Mouse (Mus musculus) layer of hippocampus, postnatal 25 days (tissue): ENCODE data around the gene Pla2g2d. TPM values are rescaled to one million over a fixed set of nuclear protein-coding genes. Genes with fewer than 3 reads are reported as not detected.

Source experiments
- DNase-seq, 2 experiments: peaks; one replicate each; pipeline ENCODE4 v3.0.0; 2022; ENCODE audit warnings: mixed read lengths in 2 of 2, low spot score in 1 of 2; ENCODE audit errors: extremely low spot score in 1 of 2
- total RNA-seq, 2 experiments: library from RNA; stranded (reverse); gene quantifications; 2 replicates each; pipeline ENCODE4 v1.2.3; 2021

The Pla2g2d gene
- total RNA-seq: under 1 TPM; 0.28 to 0.54 TPM

- DNase-seq: no peak
Measured at GRCm38 (mm10) chr4:138775435-138775834, at the start of gene Pla2g2d. Gene Pla2g2d (plus strand): TSS chr4:138775735.

DNA sequence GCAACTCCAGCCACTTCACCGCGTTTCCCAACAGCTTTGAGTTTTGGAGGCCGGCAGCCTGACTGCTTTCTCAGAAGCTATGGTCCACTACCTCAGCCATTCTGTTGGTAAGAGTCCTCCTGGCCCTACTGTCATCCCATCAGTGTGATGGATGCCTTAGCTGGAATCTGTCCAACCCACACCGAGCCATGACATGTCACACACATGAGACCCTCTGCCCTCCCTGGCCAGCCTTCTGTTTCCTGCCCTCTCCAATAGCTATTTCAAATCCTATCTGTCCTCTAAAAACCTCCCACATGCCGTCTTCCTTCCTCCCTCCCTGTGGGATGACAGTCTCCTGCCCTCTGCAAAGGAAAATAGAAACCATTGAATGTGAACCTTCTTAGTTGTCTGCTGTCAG, 49.8 kb upstream of the Pla2g2d start:
- DNase-seq: no peak

GRCm38 (mm10) chr4:138729018-138729703, 46.4 kb upstream of the Pla2g2d start:
- no peak for DNase-seq

GRCm38 (mm10) chr4:138734105-138734504, 41.4 kb upstream of the Pla2g2d start:
- no peak for DNase-seq

DNA sequence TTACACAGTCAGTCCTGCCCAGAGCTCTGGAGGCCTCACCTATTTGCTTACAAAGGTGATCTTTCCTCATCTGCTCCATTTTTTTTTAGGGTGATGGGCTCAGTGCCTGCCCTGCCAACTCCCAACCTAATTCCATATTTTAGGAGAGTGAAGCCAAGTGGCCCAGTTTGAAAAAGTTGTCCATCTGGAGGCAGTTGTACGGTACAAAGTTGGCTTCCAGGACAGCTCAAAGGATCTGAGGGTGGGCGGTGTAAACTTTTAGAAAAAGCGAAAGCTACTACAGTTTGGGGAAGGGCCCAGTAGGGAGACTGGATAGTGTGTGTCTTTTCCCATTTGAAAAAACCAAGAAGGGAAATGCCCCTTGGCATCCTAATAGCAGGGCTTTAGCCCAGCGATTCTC, 40.7 kb upstream of the Pla2g2d start:
- no peak for DNase-seq

DNA sequence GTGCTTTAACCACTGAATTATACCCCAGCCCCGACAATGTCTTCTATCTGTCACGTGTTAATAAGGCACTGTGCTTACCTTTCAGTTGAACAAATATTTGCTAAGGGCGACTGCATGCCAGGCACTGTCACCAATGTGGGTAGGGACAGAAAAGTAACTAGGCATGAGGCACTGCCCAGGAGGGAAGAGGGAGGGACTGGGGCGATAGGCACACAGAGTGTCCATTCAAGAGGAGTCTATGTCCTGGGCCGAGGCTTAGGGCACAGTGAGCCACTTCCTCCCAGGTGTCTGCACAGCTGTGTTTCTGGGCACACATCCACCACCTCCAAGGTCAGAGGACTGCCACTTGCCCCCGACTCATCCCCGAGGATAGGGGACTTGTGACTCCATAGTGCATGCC, 38.5 kb upstream of the Pla2g2d start, which contains the start of gene Ubxn10:
Gene Ubxn10, minus strand, starts transcription at position 137 of the 400 bp plus-strand sequence.
- DNase-seq: no peak

GRCm38 (mm10) chr4:138739136-138739851, 36.2 kb upstream of the Pla2g2d start:
- DNase-seq: no peak

- no peak for DNase-seq
Measured at GRCm38 (mm10) chr4:138745884-138746283, 29.7 kb upstream of the Pla2g2d start.

DNA sequence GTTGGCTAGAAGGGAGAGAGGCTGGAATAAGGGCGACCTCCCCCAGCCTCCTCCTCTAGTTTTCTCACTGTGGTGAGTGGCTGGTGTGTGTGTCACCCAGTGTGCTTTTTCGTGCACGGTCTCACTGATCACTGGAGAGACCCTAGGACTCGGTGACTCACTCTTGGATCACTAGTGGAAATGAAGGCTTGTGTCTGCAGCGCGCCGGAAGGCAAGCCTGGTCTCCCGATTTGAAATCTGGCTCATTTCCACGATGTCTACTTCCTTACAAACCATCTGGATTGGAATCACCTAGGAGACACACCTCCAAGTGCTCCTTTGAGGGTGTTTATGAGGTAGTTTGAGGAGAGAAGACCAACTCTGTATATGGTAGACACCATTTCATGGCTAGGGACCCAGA, 28.7 kb upstream of the Pla2g2d start:
- no peak for DNase-seq

GRCm38 (mm10) chr4:138747851-138748250, 27.7 kb upstream of the Pla2g2d start:
- no peak for DNase-seq

GRCm38 (mm10) chr4:138748369-138749072, 27.0 kb upstream of the Pla2g2d start:
- peak in 1 of 2 experiments; percentile 51 for DNase-seq

- DNase-seq: no peak
Measured at GRCm38 (mm10) chr4:138752603-138753002, 22.9 kb upstream of the Pla2g2d start.

DNA sequence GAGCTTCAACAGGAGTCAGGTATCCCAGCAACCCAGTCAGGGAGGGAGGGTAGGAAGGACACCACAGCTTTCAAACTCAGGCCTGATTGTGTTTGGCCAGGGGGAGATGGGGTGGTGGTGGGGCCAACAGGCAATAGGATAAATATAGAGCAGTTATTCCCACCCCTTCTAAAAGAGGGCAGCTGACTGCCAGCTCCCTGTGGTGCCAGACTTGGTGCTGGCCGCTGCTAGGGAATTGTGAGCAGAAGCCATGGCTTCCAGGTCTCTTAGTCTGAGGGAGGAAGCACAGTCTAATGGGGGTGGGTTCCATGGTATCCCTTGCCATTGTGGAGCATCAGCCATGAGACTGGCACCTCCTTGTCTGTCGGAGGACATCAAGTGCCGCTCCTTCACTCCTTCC, 21.9 kb upstream of the Pla2g2d start:
- no peak for DNase-seq

- no peak for DNase-seq
Measured at GRCm38 (mm10) chr4:138754432-138754831, 21.1 kb upstream of the Pla2g2d start.

DNA sequence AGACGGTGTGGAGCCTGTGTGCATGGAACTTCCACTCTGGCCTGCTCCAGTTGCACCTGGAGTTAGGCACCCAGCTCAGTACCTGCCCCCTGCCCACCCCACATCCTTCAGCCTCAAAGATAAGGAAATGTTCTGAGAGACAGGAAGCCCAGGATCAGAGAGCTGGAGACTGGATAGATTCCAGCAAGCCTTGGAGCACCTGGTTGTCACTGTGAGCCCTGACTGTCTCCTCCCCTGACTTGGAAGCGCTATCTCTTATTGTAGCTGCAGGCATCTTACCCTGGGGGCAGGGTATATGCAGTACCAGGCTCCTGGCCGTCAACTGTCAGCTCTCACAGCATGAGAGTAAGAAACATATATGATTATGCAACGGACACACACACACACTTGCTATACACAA, 20.1 kb upstream of the Pla2g2d start:
- DNase-seq: no peak

DNA sequence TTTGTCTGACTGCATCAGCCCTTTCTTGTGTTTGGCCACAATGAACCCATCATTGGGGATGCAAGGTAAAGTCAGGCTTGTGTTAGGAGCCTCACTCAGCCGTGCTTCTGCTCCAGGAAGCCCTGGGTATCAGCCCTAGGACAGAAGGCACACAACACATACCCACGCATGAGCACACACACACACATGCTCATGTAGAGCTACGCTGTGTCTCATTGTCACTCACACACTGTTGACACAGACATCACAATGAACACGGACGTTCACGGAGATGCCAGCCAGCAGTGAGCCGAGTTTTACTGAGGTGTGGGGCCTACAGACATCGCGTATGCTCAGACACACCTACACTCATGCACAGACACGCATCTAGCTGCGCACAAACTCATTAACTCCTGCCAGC, 19.6 kb upstream of the Pla2g2d start:
- DNase-seq: no peak

- DNase-seq: no peak
Measured at GRCm38 (mm10) chr4:138757416-138757815, 18.1 kb upstream of the Pla2g2d start, which contains the start of gene Pla2g2f. Gene Pla2g2f (minus strand): TSS chr4:138757626.

- DNase-seq: no peak
Measured at GRCm38 (mm10) chr4:138762266-138762665, 13.3 kb upstream of the Pla2g2d start.

DNA sequence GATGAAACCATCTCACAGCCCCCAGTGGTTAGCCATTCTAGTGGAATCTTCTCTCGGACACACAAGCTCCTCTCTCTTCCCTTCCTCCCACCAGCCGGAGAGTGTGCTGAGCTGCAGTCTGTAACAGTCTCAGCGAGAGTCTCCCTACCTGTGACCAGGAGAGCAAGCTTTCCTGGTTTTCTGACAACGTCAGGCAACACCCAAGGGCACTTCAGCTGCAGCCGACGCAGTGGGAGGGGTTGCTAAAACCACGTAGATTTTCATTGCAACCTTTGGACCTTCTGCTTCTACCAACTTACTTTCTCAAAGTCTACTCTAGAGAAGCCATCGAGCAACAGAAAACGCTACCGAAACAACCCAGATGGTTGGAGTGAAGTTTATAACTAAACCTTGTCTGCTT, 3.6 kb upstream of the Pla2g2d start:
- no peak for DNase-seq

DNA sequence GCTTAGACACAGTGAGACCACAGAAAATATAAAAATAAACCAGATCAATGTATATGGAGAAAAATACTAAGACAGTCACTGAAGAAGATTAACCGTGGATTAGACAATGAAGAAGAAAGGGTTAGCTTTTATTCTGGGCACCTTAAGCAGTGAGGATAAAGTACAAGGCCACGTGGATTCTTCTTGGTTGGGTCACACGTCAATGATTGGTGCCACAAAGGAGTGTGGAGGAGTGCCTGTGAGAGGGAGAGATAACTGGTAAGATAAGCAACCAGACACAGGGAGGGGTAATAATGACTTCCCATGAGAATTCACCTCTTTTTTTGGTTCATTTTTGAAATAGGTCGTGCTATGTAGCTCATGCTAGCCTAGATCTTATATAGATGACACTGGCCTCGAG, 3.1 kb upstream of the Pla2g2d start:
- DNase-seq: no peak
